Mouse (Mus musculus) fibroblast of lung, adult 2 months (primary cell): ENCODE measurements at regions not wholly inside any gene's neighbourhood (a gene's known extent, or its start where the extent isn't known, plus 50 kb on each side); places are given as distances from the start of the nearest gene placed in this dataset.
A peak's percentile ranks its signal among the peaks of the same experiment; 100 is the strongest.

Experiments
- DNase-seq: peaks from one replicate; pipeline ENCODE4 v3.0.0-alpha.2; 2011; ENCODE audit warnings: low read depth

DNA sequence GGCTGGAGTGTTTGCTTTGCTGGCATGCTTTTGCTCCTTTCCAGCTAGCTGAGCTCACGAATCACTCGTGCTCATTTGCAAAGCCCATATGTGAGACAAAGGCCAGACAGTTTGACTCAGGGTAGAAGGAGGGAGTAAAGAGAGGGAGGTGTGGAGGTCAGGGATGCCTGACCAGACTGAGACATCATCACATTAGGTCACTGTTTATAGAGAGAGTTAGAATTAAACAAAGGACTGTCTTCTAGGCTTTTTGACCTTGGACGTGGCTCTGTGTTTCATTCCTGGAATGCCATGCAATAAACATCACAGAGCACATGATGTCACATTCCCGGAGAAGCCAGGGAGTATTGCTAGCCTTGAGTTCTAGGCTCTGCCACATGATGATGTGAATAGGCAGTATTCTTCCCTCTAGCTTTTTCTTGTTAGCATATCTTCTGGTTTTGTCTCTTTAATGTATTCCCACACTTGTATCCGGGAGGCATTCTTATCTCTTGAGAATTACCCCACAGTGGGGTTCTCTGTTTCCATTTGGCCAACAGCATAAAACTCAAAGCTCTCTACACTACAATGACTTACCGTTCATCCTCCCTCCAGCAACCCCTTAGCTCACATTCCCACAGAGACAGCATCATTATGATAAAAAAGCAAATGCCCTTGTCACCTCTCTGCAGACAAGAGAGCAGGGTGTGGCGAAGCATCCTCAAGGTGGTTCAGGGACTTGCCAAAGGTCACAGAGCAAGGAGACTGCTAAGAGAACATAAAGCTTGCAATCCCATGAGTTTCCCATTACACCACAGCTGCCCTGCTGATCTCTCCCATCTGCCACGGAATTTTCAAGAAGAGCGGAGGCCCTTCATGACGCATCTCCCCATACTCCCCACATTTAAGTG is 301.3 kb downstream of the Cd83 start:
- peak; percentile 50 for DNase-seq

DNA sequence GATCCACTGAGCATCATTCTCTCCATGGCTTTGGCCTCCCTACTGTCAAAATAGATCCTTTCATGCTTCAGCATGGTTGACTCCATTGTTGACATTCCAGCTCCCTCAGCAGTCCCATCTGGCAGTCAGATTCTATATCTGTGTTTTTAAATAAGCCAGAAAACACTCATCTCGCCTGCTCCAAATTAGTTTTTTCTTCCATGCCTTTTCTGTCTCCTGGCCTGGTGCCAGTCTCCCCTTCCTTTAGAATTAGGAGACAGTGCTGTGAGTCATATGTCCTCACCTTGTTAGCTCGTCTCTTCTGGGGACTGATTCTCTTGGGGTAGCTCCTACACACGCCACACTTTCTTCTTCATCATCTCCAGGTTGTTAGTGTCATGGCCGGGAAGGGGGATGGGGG is 302.2 kb downstream of the Cd83 start:
- peak; percentile 25 for DNase-seq

DNA sequence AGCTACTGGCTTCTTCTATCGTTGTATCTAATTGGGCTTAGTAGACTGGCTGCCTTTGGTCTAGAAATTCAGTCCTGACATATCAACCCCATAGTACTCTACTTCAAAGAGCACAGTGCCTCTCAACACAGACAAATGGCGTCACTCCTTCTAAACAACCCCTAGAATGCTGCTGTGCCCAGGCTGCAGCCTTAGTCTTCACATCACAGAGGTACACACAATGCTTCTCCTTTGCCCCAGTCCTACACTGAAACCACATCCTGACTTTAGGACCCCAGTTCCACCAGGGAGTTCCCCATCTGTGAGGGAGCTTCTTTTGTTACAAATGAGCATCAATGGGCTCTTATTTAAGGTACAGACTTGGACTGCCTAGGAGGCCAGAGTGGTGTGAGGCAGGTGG is 312.6 kb downstream of the Cd83 start:
- no peak for DNase-seq

DNA sequence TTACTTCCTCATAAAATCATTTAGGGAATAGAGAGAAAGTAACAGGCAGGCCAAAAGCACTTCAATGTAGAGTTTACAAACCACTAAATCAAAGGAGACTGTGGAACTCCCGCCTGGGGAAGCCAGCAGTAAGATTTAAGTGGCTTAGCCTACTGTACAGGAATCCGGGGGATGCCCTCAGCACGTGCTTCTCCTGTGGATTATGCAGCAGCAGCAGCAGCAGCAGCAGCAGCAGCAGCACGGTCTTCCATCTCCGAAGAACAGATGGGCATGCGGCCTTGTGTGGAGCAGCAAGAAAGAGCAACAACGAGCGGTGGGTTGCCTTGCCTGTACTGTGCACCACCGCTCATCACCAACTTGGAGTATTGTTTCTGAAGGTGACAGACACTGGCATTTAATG is 314.9 kb downstream of the Cd83 start:
- DNase-seq = no peak

DNA sequence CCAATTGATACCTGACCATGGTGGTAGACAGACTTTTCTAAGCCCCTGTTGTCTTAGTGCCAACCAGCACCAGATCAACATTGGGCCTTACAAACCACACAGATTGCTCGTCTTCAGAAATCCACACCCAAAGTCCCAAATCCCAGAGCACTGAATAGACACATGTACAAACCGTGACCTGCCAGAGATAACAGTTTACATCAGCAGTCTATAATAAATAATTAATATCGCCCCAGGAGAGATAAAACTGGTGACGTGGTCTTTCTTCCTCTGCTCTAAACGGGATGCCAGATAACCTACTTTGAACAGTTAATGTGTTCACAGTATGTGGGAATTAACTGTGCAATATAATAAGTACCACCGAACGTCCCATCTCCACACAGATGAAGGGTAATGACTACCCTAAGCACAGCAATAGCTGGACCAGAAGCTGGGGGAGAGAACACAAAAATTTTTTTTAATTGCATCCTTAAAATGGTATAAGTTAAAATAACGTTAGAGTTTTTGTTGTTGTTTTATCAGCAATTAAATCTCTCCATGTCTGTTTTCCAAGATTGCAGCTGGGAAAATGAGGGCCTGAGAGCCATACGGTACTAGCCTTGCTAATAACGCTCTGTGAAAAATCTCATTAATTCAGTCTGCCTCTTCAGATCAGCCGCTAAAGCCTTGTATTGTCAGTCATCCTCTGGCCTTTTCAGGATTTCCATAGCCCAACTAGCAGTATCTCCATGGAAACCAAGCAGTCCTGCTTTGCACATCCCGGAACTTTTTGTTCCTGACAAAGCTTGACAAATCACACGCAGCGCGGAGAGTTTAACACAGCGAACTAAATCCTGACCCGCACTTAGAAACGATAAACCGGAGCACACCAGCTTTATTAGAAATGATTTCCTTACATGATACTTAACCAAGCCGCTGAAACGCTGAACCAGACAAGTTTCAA is 315.8 kb downstream of the Cd83 start:
- DNase-seq = no peak

DNA sequence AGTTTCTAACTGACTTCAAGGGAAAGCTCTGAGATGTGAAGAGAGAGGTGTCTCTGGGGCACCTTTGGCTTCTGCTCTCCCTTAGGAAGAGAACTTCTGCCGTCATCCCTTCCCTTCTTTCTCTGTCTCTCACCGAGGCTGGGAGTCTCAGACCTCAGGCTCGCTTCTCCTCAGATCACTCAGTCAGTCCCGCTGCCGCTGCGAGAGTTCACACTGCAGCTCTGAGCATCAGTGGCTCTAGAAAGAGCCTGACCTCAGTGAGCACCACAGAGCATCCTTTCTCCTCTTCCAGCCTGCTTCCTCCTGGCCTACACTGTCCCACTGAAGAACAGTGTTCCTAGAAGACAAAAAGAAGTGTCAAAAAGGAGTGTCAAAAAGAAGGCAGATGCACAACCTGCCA is 316.6 kb downstream of the Cd83 start:
- DNase-seq = no peak

DNA sequence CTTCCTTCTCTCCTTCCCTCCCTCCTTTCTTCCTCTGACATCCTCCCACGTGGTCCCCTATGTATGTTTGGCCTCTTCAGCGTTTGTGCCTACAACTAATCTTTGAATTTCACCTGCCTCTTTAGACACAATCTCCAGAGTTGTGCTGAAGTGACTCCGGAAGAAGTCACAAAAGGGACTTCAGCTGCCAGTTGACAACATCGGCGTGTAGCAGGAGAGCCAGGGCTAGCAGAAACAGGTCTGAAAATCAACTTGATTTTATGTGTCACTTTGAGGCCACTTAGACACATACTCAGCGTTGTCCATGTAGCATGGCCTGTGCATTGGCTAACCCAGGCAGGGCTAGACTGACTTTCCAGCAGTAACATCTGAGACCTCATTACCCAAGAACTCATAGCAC is 317.2 kb downstream of the Cd83 start:
- DNase-seq = no peak

DNA sequence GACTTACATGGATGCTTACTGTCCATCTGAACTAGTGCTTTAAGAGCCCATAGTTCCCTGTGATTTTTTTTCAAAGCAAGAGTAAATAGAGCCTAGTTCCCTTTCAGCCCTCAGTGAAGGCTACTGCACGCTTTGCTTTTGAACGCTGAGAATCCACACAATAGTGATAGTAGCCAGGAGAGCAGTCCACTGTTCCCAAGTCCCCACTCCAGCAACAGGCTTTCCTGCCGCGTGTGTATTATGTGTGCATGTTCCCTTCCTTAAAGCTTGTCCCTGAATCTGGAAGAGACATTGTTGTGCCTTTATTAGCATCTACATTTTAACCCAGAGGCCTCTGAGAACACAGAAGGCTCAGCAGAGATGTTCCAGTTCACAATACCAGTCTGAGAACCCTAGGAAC is 317.7 kb downstream of the Cd83 start:
- no peak for DNase-seq

DNA sequence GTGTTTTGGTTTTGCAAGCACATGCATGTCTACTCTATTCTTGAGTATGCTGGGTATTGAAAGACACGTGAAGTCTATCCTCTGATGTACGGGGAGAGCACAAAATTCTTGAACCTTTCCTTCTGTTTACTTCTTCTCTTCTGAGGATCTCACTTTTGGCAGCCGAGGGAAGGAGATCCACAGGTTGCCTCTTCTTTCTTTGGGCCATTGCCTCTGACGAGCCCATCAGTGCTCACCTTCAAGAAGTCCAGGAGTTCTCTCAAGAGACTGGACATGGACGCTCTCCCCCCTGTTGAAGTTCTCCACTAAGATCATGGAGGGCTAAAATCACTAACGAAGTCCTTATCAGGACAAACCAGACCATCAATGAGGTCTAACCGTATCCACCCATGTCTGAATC is 318.8 kb downstream of the Cd83 start:
- no peak for DNase-seq

DNA sequence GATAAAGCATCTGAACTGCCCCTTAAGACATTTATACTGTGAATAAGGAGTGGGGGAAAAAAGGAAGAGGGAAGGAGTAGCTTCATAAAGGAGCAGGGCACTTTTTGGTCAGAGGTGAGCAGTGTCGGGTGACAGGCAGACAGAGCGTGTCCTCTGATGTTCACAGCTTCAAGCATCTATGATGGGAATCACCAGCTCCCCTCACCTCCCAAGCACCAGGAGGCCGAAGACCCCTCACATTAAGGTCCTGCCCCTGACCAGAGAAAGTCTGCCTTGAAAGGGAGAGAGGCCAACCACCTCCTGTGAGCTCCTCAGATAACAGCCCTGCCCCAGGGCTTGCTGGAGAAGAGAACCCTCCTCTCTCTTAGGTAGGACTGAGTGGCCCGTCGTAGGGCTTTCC is 320.6 kb downstream of the Cd83 start:
- DNase-seq = no peak

DNA sequence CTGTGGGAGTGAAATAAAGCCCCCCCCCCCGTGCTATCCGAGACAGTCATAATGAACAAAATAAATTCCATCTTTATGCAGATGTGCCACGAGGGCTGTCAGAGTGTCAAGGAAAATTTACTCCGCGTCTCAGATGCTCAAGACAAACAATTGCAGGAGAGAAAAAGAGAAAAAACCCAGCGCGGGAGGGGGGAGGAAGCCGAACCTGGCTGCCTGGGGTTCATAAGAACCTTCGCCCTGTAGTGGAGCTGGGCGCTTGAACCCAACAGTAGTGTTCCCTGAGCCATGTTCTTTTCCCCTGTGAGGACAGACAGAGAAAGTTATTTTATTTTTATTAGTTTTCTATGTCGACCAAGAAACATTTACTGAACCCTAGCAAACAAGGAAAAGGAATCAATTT is 324.1 kb downstream of the Cd83 start:
- no peak for DNase-seq

DNA sequence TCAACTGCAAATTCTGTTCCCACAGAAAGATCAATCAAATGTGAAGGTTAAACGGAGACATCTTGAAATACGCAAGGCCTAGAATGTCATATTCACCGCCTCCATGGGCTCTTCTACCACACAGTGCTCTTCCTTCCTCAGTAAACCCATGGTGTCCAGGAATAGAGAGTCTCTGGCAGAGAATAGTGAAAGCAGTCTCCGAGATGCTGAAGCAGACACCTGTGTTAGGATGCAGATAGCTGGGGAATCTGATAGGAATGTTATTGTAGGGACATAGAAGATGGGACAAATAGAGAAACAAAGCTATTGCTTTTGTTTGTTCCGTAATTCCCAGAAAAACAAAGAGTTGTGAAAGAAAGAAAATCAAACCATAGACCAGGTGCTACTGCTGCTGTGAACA is 328.5 kb downstream of the Cd83 start:
- no peak for DNase-seq

DNA sequence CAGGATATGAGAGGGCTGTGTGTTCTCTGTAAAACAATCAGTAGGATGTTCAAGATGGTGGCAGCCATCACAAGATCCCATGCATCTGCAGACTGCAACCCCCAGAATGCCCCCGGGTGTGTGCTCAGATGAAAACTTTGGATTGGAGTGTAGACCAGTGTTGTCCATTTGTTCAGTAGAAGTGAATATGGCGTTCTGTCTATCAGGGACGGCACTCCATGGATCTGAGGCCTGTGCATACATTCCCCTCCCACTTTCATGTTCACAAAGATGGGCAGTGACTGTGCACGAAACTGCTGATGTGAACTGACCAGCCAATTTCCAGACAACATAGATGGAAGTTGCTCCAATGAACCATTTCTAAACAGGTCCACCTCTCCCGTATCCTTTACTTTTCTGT is 330.3 kb downstream of the Cd83 start:
- DNase-seq = no peak

DNA sequence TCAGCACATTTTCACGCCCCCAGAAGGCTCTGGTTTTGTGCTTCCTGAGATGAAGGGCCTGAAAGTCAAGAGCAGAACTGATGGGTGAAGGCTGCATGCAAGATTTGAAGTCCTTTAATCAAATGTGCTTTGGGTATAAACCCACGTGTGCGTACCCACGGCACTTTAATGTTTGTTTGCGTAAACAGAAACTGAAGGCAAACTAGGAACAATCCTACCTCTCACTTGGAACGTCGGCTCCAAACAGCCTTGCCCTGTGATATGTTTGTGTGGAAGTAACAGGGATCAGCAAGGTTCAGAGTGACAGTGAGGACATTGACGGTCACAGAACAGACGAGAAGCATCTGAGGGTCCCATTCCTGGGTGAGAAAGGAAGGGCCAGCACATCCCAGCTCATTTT is 333.3 kb downstream of the Cd83 start:
- DNase-seq = no peak

DNA sequence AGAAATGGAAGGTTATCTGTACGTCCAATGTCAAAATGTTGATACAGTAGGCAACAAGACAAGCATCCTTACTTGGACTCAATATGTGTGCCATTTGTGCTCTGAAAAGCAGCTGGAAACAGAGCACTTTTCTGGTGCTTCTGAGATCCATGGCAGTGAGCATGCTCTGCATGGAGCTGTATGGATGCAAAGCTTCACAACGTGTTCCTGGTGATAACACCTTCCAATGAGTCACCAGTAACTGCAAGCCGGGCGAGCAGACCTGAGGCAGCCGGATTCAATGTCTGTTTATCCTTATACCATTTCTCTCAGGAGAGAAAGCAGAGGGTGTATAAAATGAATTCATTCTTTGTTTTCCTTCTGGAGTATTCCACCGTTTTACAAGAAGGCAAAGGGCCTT is 334.3 kb downstream of the Cd83 start:
- no peak for DNase-seq

DNA sequence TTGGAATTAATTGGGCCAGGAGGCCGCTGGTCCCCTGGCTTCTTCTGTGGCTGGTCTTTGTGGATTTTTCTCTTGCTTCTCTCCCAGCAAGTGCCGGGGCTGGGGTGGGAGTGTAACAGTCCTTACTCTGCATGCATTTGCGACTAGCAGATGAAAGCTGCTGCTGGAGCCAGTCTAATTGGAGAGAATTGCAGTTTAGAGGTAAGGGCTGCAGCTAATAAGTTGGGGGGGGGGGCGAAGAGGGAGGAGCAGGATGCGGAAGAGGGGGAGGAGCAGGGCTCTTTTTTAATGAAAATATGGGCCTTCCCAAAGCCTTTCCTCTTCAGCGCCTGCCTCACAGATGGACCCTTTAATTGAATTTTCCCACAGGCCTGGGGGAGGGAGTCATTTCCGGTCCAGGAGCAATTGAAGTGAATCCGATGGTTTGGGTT is 336.7 kb downstream of the Cd83 start:
- no peak for DNase-seq

DNA sequence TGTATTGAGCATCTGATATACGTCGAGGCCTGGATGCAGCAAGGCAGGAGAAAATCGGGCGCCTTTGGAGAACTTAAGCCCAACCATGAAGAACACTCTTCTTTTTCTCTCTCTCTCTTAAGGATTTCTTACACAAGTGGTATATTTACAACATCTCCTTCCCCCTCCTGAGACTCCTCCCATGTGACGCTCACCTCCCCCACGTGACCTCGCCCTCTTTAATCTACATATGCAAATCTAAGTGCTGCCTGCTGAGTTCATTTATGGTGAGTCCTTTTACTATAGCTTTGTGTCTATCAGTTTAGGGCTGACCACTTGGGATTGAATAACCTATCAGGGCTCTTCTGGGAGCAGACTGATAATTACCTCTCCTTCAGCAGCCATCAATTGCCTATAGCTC is 337.4 kb downstream of the Cd83 start:
- no peak for DNase-seq

DNA sequence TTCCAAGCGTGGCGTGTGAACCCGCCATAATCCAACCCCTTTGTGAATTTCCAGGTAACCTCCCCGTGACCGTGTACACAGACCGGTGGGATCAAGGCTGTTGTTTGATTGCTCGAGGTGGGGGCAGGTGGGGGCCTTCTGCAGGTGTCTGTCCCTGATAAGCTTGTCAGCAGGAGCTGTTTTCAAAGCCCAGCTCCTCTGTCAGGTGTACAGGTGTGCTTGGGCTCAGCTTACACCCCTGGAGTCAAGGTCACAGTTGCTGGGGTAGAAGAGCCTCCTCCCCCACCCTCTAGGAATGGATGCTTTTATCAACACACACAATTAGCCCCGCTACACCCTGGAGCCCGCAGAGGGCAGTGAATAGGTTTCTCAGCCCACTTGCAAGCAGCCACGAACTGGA is 341.6 kb downstream of the Cd83 start:
- no peak for DNase-seq

DNA sequence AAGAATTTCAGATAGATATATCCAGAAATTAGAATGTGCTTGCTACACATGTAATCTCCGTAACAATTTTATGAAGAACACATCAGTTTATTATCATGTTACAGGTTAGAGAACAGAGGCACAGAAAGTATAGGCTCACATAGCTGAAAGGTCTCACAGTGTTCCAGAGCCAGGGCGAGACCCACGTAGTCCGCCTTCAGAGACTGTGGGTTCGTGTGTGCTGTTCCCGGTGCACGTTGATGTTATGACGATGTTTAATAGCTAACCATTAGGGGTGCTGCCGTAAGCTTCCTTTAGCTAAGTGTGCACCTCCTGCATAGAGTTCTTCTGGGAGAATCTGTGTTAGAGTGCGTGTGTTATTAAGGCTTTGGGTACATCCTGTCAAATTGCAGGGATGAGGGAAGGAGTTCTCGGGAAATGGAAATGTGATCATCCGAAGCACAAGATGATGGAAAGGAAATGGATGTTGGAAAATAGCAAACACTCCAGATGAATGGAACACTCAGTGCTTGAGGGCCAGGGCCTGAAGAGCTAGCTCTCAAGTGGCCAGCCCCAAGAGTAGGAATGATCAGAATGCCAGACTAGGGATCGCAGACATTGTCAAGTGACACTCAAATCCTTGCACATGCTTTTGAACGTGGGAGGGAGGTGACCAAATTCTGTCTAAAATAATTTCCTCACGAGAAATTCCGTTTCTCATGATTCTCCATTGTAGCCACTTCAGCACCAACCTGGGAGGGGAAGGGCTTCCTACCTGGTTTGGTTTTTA is 344.1 kb downstream of the Cd83 start:
- no peak for DNase-seq

DNA sequence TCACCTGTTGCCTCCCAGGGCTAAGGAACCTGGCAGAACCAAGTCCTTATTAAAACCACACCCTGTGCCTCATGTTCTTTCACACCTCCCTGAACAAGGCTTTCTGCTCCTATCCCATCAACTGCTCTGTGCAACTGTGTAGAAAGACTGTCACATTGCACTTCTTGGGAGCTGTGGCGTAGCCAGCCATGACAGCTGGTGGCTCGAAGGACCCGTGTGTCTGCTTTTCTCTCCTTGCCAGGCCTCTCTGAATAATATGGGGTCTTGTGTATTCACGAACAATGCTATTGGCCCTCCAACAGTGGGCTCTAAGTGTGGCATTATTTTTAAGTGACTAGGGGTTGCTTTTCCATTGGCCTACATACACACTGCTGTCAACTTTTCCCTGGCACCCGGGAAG is 347.3 kb downstream of the Cd83 start:
- DNase-seq = no peak

DNA sequence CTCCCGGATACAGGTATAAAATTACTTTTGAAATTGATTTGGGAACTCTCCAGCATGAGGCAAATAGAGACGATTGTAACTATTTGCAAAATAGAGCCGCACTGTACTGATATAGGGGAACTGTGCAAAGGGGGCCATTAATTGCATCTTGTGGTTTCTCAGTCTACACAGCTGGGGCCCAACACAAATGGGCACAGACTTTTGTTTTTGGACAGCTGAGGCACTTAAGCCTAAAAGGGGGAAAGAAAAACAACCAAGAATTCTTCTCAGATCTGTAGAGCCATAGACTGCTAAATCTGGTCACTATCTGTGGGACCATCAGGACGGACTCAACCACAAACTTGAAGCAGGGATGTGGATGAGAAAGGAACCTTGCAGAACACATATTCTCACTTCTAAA is 347.9 kb downstream of the Cd83 start:
- DNase-seq = no peak

DNA sequence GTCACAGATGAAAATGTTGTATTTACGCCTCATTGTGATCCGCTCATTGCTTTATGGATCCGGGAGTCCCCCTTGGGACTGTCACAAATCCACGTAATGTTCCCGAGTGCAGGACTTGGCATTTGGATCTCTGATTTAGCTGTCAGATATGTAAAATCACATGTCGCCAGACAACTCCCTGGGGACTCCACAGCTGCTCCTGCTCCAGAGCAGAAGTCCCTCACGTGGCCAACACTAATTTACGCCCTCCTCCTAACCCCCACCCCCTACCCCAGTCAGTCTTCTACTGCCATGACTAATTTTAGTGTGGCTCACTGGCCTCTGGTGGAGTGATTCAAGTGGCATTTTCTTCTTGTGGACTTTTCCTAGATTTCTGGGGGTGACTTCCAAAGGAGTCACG is 348.9 kb downstream of the Cd83 start:
- DNase-seq = no peak
